Mouse (Mus musculus) pancreas, adult 10 weeks (tissue): ENCODE results near the gene Aicda. TPM values are rescaled to one million over a fixed set of nuclear protein-coding genes. Genes with fewer than 3 reads are reported as not detected.

Experiments used
- polyA plus RNA-seq: library from polyadenylated mRNA; stranded (reverse); fragments of 350-450 nt; fragmentation: Illumina TruSeq; extraction: RNeasy Lipid Tissue Mini Kit (QIAGEN cat#74804); gene quantifications from one replicate; pipeline ENCODE4 v1.2.3, GENCODE M21; 2015; ENCODE audit warnings: low read depth, low replicate concordance; ENCODE audit not compliant: insufficient read depth

Aicda gene
- not detected for polyA plus RNA-seq

DNA sequence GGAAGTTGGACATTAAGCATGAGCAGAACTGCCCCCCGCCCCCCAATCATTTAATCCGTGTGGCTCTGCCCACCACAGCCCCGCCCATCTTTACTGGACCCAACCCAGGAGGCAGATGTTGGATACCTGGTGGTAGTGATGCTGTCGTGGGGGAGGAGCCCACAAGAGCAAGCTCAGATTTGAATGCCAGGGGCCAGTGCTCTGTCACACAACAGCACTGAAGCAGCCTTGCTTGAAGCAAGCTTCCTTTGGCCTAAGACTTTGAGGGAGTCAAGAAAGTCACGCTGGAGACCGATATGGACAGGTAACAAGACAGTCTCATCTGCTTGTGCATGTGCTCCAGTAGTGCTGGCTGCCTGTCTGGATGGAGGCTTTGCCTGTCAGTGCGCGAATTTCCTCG is at the start of gene Aicda:
TSS of gene Aicda (plus strand) at position 196 of the 400 bp plus-strand sequence.

GRCm38 (mm10) chr6:122505545-122505944 is 48.1 kb upstream of the Aicda start, which contains the start of gene Mfap5:
TSS of gene Mfap5 (plus strand) at chr6:122505845.

GRCm38 (mm10) chr6:122602242-122602991 is 48.8 kb downstream of the Aicda start, which contains the start of gene Apobec1:
TSS of gene Apobec1 (minus strand) at chr6:122602444.

DNA sequence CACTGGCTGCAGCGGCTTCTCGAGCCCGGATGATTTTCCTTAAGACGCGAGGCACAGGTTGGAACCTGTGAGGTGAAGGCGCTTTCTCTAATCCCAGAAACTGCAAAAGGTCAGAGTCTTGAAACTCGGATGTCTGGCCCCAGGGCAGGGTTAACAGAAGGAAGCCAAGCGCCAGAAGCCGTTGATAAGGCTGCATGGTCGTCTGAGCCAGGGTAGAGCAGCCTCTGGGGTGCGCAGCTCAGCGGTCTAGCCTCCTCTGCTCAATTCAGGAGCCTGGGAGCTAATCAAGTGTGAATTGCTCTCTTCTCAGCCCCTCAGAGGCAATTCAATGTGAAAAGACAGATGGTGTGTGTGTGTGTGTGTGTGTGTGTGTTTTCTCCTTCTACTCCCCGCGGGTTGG is 56.2 kb downstream of the Aicda start, which contains the start of gene Gdf3:
TSS of gene Gdf3 (minus strand) at position 317 of the 400 bp plus-strand sequence.

Other genes starting within 250 kb of the Aicda start
- 22.2 TPM for gene M6pr, start 245.1 kb upstream of the Aicda start, polyA plus RNA-seq
- gene Phc1, start 213.2 kb upstream of the Aicda start, polyA plus RNA-seq, result 6.2 TPM
- gene Rimklb, start 55.0 kb upstream of the Aicda start, polyA plus RNA-seq, result not detected
- 23.7 TPM for gene Mfap5, start 48.0 kb upstream of the Aicda start, polyA plus RNA-seq
- gene Apobec1, start 48.6 kb downstream of the Aicda start, polyA plus RNA-seq, result 4.2 TPM
- not detected for gene Gdf3, start 56.3 kb downstream of the Aicda start, polyA plus RNA-seq
- gene Dppa3, start 72.6 kb downstream of the Aicda start, polyA plus RNA-seq, result not detected
- not detected for gene Nanog, start 153.7 kb downstream of the Aicda start, polyA plus RNA-seq
- gene Slc2a3, start 247.8 kb downstream of the Aicda start, polyA plus RNA-seq, result 0.66 TPM